Comparison of ENCODE assay signal across 8 mouse cellular contexts in genomic region chr17:70755039-70755668, GRCm38 (mm10).
A peak's percentile ranks its signal among the peaks of the same experiment; 100 is the strongest.
DNase-seq lines count a peak whose midpoint lies in the region; ATAC-seq lines count a peak whose summit lies in the region.

No protein-coding gene starts in this region.

- peak overlapping the region; percentile 49 for H3K4me2 ChIP-seq in hindbrain, embryonic 14.5 days (replicated peaks)

- no peaks in the 10 kb centered on the region for H3K9me3 ChIP-seq in hindbrain, embryonic 14.5 days (ENCODE audit: control insufficient read depth, low read length)

- H3K9ac ChIP-seq in hindbrain, embryonic 14.5 days = peak overlapping the region; percentile 25

- peak overlapping the region; percentile 21 for H3K4me3 ChIP-seq in hindbrain, embryonic 14.5 days (replicated peaks; ENCODE audit: low read length)

- no peaks in the 10 kb centered on the region for H3K36me3 ChIP-seq in hindbrain, embryonic 14.5 days (replicated peaks; ENCODE audit: control insufficient read depth, insufficient read depth)

- H3K27me3 ChIP-seq in hindbrain, embryonic 14.5 days (ENCODE audit: control insufficient read depth, insufficient read depth, low read length) = 0 out of 2 replicates have a peak, but pooled peaks cover 2% of the 10 kb centered on the region

- H3K27ac ChIP-seq in hindbrain, embryonic 14.5 days = peak overlapping the region; percentile 44; the same call in 1 of the 2 replicates

- peak; percentile 54; the same call in 1 of the 2 replicates for ATAC-seq in hindbrain, embryonic 14.5 days (ENCODE audit: low FRiP score)

- DNase-seq in MN1 (ENCODE audit: low spot score) = peak; percentile 92
- DNase-seq in cerebellum, postnatal 10 days = peak; percentile 91
- DNase-seq in frontal cortex, postnatal 25 days (ENCODE audit: low spot score in 2 of 2) = peak; percentile 83 to 84
- peak; percentile 85 for DNase-seq in hindbrain, embryonic 14.5 days (ENCODE audit: low spot score)
- peak; percentile 80 to 98 for DNase-seq in layer of hippocampus, postnatal 25 days (ENCODE audit: extremely low spot score in 1 of 2, low spot score in 1 of 2)
- DNase-seq in lung, postnatal 25 days (ENCODE audit: low spot score) = peak; percentile 88
- DNase-seq in retina, adult 2 months (ENCODE audit: low read depth, low spot score) = peak; percentile 33
- peak; percentile 81 for DNase-seq in thymus, postnatal 25 days

- 2% methylated on average over 22 of the region's 22 CpGs for WGBS in hindbrain, embryonic 14.5 days

- H3K4me1 ChIP-seq in hindbrain, embryonic 14.5 days (replicated peaks; ENCODE audit: control insufficient read depth, insufficient read depth, low read length) = peaks cover 7% of the 10 kb centered on the region; the same call in 1 of the 2 replicates

Comparison
In these comparisons a context has a peak if more than half of its experiments do, and no peak if none do; other contexts are left out.
1. Peak in every context shown above with its lines: DNase-seq, ATAC-seq, H3K4me3 ChIP-seq and H3K27ac ChIP-seq.
2. DNase-seq: peak in every context shown above with its lines; median percentile 92 in MN1; 91 in cerebellum, postnatal 10 days; 89 in layer of hippocampus, postnatal 25 days; 88 in lung, postnatal 25 days; 85 in hindbrain, embryonic 14.5 days; 84 in frontal cortex, postnatal 25 days; 81 in thymus, postnatal 25 days; 33 in retina, adult 2 months.